Mouse (Mus musculus): ENCODE data around the gene Exosc5. TPM values are rescaled to one million over a fixed set of nuclear protein-coding genes. Genes with fewer than 3 reads are reported as not detected.

Gene Exosc5
- polyA plus RNA-seq, 1 experiment from 2014 or later, result 83.0 TPM

- Histone ChIP-seq H3K27ac (ENCODE audit: low read length) (peak overlapping the region; percentile 71; the same call in 1 of the 2 replicates), H3K9ac (replicated peaks; ENCODE audit: low read depth, low read length) (no peak overlapping the region), H3K36me3 (ENCODE audit: control insufficient read depth, insufficient read depth, low read length) (peaks cover 2% of the 10 kb centered on the region; the same call in 1 of the 2 replicates), H3K27me3 (ENCODE audit: control insufficient read depth, insufficient read depth, low read length) (no peaks in the 10 kb centered on the region), H3K4me1 (ENCODE audit: control insufficient read depth, insufficient read depth, low read length) (peaks cover 43% of the 10 kb centered on the region; the same call in 1 of the 2 replicates), H3K4me3 (ENCODE audit: low read depth, low read length) (no peak overlapping the region), H3K4me2 (replicated peaks; ENCODE audit: low read depth, low read length) (no peak overlapping the region), H3K9me3 (ENCODE audit: control insufficient read depth, low read depth, low read length) (no peaks in the 10 kb centered on the region)
- peak; percentile 2; the same call in 1 of the 2 replicates for ATAC-seq (ENCODE audit: insufficient number of reproducible peaks, insufficient read depth, low FRiP score, low read depth)
- WGBS, result 31% methylated on average over 15 of the region's 15 CpGs
Observed at GRCm38 (mm10) chr7:25707581-25708292, 48.8 kb downstream of the Exosc5 start.

GRCm38 (mm10) chr7:25709961-25710360 lies 51.0 kb downstream of the Exosc5 start:
- Histone ChIP-seq H3K4me1 (ENCODE audit: control insufficient read depth, insufficient read depth, low read length) (peaks cover 43% of the 10 kb centered on the region; the same call in 1 of the 2 replicates), H3K9me3 (ENCODE audit: control insufficient read depth, low read depth, low read length) (no peaks in the 10 kb centered on the region), H3K36me3 (ENCODE audit: control insufficient read depth, insufficient read depth, low read length) (peaks cover 24% of the 10 kb centered on the region), H3K4me3 (ENCODE audit: low read depth, low read length) (no peak overlapping the region), H3K27ac (ENCODE audit: low read length) (peak overlapping the region; percentile 44; the same call in 1 of the 2 replicates), H3K4me2 (replicated peaks; ENCODE audit: low read depth, low read length) (no peak overlapping the region), H3K9ac (replicated peaks; ENCODE audit: low read depth, low read length) (no peak overlapping the region), H3K27me3 (ENCODE audit: control insufficient read depth, insufficient read depth, low read length) (no peaks in the 10 kb centered on the region)
- 15% methylated on average over 12 of the region's 12 CpGs for WGBS
- no peak for ATAC-seq (ENCODE audit: insufficient number of reproducible peaks, insufficient read depth, low FRiP score, low read depth)

- peaks cover 43% of the 10 kb centered on the region; the same call in 1 of the 2 replicates for H3K4me1 ChIP-seq (ENCODE audit: control insufficient read depth, insufficient read depth, low read length)
- 8% methylated on average over 7 of the region's 7 CpGs for WGBS
- no peaks in the 10 kb centered on the region for H3K9me3 ChIP-seq (ENCODE audit: control insufficient read depth, low read depth, low read length)
- H3K36me3 ChIP-seq (ENCODE audit: control insufficient read depth, insufficient read depth, low read length), result peaks cover 30% of the 10 kb centered on the region
- ATAC-seq (ENCODE audit: insufficient number of reproducible peaks, insufficient read depth, low FRiP score, low read depth), result no peak; the same call in 1 of the 2 replicates
- no peak overlapping the region for H3K4me3 ChIP-seq (ENCODE audit: low read depth, low read length)
- H3K27me3 ChIP-seq (ENCODE audit: control insufficient read depth, insufficient read depth, low read length), result no peaks in the 10 kb centered on the region
- H3K4me2 ChIP-seq (replicated peaks; ENCODE audit: low read depth, low read length), result no peak overlapping the region
- no peak overlapping the region for H3K9ac ChIP-seq (replicated peaks; ENCODE audit: low read depth, low read length)
- H3K27ac ChIP-seq (ENCODE audit: low read length), result peak overlapping the region; percentile 33; the same call in 1 of the 2 replicates
Observed at GRCm38 (mm10) chr7:25710519-25711130, 51.7 kb downstream of the Exosc5 start.

GRCm38 (mm10) chr7:25711165-25711564 lies 52.2 kb downstream of the Exosc5 start:
- H3K4me2 ChIP-seq (replicated peaks; ENCODE audit: low read depth, low read length), result no peak overlapping the region
- H3K27ac ChIP-seq (ENCODE audit: low read length), result no peak overlapping the region
- no peaks in the 10 kb centered on the region for H3K9me3 ChIP-seq (ENCODE audit: control insufficient read depth, low read depth, low read length)
- H3K4me1 ChIP-seq (ENCODE audit: control insufficient read depth, insufficient read depth, low read length), result peaks cover 38% of the 10 kb centered on the region; the same call in 1 of the 2 replicates
- H3K36me3 ChIP-seq (ENCODE audit: control insufficient read depth, insufficient read depth, low read length), result peaks cover 36% of the 10 kb centered on the region
- H3K9ac ChIP-seq (replicated peaks; ENCODE audit: low read depth, low read length), result no peak overlapping the region
- no peak overlapping the region for H3K4me3 ChIP-seq (ENCODE audit: low read depth, low read length)
- 62% methylated on average over 5 of the region's 5 CpGs for WGBS
- H3K27me3 ChIP-seq (ENCODE audit: control insufficient read depth, insufficient read depth, low read length), result no peaks in the 10 kb centered on the region
- no peak for ATAC-seq (ENCODE audit: insufficient number of reproducible peaks, insufficient read depth, low FRiP score, low read depth)

GRCm38 (mm10) chr7:25711731-25712197 lies 52.8 kb downstream of the Exosc5 start:
- no peak overlapping the region for H3K27ac ChIP-seq (ENCODE audit: low read length)

GRCm38 (mm10) chr7:25712801-25713200 lies 53.8 kb downstream of the Exosc5 start:
- no peak overlapping the region for H3K9ac ChIP-seq (replicated peaks; ENCODE audit: low read depth, low read length)
- 91% methylated on average over 9 of the region's 9 CpGs for WGBS

More at GRCm38 (mm10) chr7:25711731-25712197, 52.8 kb downstream of the Exosc5 start:
- WGBS, result 20% methylated on average over 6 of the region's 7 CpGs
- Histone ChIP-seq H3K4me3 (ENCODE audit: low read depth, low read length) (no peak overlapping the region), H3K9ac (replicated peaks; ENCODE audit: low read depth, low read length) (no peak overlapping the region), H3K4me1 (ENCODE audit: control insufficient read depth, insufficient read depth, low read length) (peaks cover 34% of the 10 kb centered on the region; the same call in 1 of the 2 replicates), H3K36me3 (ENCODE audit: control insufficient read depth, insufficient read depth, low read length) (peaks cover 36% of the 10 kb centered on the region), H3K9me3 (ENCODE audit: control insufficient read depth, low read depth, low read length) (no peaks in the 10 kb centered on the region), H3K4me2 (replicated peaks; ENCODE audit: low read depth, low read length) (no peak overlapping the region), H3K27me3 (ENCODE audit: control insufficient read depth, insufficient read depth, low read length) (no peaks in the 10 kb centered on the region)
- peak; percentile 19; the same call in 1 of the 2 replicates for ATAC-seq (ENCODE audit: insufficient number of reproducible peaks, insufficient read depth, low FRiP score, low read depth)

GRCm38 (mm10) chr7:25714581-25714980 lies 55.6 kb downstream of the Exosc5 start:
- Histone ChIP-seq H3K36me3 (ENCODE audit: control insufficient read depth, insufficient read depth, low read length) (peaks cover 36% of the 10 kb centered on the region), H3K9me3 (ENCODE audit: control insufficient read depth, low read depth, low read length) (no peaks in the 10 kb centered on the region), H3K4me3 (ENCODE audit: low read depth, low read length) (no peak overlapping the region), H3K9ac (replicated peaks; ENCODE audit: low read depth, low read length) (no peak overlapping the region), H3K27me3 (ENCODE audit: control insufficient read depth, insufficient read depth, low read length) (no peaks in the 10 kb centered on the region), H3K4me1 (ENCODE audit: control insufficient read depth, insufficient read depth, low read length) (peaks cover 33% of the 10 kb centered on the region; the same call in 1 of the 2 replicates), H3K27ac (ENCODE audit: low read length) (no peak overlapping the region), H3K4me2 (replicated peaks; ENCODE audit: low read depth, low read length) (no peak overlapping the region)
- WGBS, result 89% methylated on average over 8 of the region's 8 CpGs
- no peak for ATAC-seq (ENCODE audit: insufficient number of reproducible peaks, insufficient read depth, low FRiP score, low read depth)

More at GRCm38 (mm10) chr7:25712801-25713200, 53.8 kb downstream of the Exosc5 start:
- Histone ChIP-seq H3K27ac (ENCODE audit: low read length) (no peak overlapping the region), H3K4me3 (ENCODE audit: low read depth, low read length) (no peak overlapping the region), H3K4me2 (replicated peaks; ENCODE audit: low read depth, low read length) (no peak overlapping the region), H3K9me3 (ENCODE audit: control insufficient read depth, low read depth, low read length) (no peaks in the 10 kb centered on the region), H3K4me1 (ENCODE audit: control insufficient read depth, insufficient read depth, low read length) (peaks cover 28% of the 10 kb centered on the region; the same call in 1 of the 2 replicates), H3K27me3 (ENCODE audit: control insufficient read depth, insufficient read depth, low read length) (no peaks in the 10 kb centered on the region), H3K36me3 (ENCODE audit: control insufficient read depth, insufficient read depth, low read length) (peaks cover 36% of the 10 kb centered on the region)
- no peak for ATAC-seq (ENCODE audit: insufficient number of reproducible peaks, insufficient read depth, low FRiP score, low read depth)

GRCm38 (mm10) chr7:25715731-25716271 lies 56.8 kb downstream of the Exosc5 start:
- H3K4me2 ChIP-seq (replicated peaks; ENCODE audit: low read depth, low read length), result no peak overlapping the region
- ATAC-seq (ENCODE audit: insufficient number of reproducible peaks, insufficient read depth, low FRiP score, low read depth), result no peak
- no peaks in the 10 kb centered on the region for H3K9me3 ChIP-seq (ENCODE audit: control insufficient read depth, low read depth, low read length)
- peaks cover 41% of the 10 kb centered on the region for H3K36me3 ChIP-seq (ENCODE audit: control insufficient read depth, insufficient read depth, low read length)
- no peak overlapping the region for H3K9ac ChIP-seq (replicated peaks; ENCODE audit: low read depth, low read length)
- H3K27me3 ChIP-seq (ENCODE audit: control insufficient read depth, insufficient read depth, low read length), result no peaks in the 10 kb centered on the region
- no peak overlapping the region for H3K27ac ChIP-seq (ENCODE audit: low read length)
- peaks cover 21% of the 10 kb centered on the region; the same call in 1 of the 2 replicates for H3K4me1 ChIP-seq (ENCODE audit: control insufficient read depth, insufficient read depth, low read length)
- no peak overlapping the region for H3K4me3 ChIP-seq (ENCODE audit: low read depth, low read length)
- 95% methylated on average over 22 of the region's 22 CpGs for WGBS
